Mouse (Mus musculus): ENCODE data around the gene Ethe1. TPM values are rescaled to one million over a fixed set of nuclear protein-coding genes. Genes with fewer than 3 reads are reported as not detected.

The Ethe1 gene
- polyA plus RNA-seq, 1 experiment from 2014 or later = 35.6 TPM

GRCm38 (mm10) chr7:24547534-24548036 lies 39.8 kb upstream of the Ethe1 start:
- Histone ChIP-seq H3K4me1 (ENCODE audit: control insufficient read depth, insufficient read depth, low read length) (peaks cover 15% of the 10 kb centered on the region), H3K36me3 (ENCODE audit: control insufficient read depth, insufficient read depth, low read length) (peaks cover 10% of the 10 kb centered on the region; the same call in 1 of the 2 replicates), H3K27ac (ENCODE audit: low read length) (peak overlapping the region; percentile 83), H3K9me3 (replicated peaks; ENCODE audit: control insufficient read depth, low read length) (no peaks in the 10 kb centered on the region), H3K4me2 (ENCODE audit: low read depth, low read length) (peak overlapping the region; percentile 73), H3K4me3 (replicated peaks; ENCODE audit: low read length) (peak overlapping the region; percentile 89), H3K9ac (ENCODE audit: low read length) (peak overlapping the region; percentile 92), H3K27me3 (ENCODE audit: control insufficient read depth, insufficient read depth, low read length) (no peaks in the 10 kb centered on the region)
- no peak for ATAC-seq (ENCODE audit: insufficient read depth, low FRiP score)
- 23% methylated on average over 13 of the region's 13 CpGs for WGBS

DNA sequence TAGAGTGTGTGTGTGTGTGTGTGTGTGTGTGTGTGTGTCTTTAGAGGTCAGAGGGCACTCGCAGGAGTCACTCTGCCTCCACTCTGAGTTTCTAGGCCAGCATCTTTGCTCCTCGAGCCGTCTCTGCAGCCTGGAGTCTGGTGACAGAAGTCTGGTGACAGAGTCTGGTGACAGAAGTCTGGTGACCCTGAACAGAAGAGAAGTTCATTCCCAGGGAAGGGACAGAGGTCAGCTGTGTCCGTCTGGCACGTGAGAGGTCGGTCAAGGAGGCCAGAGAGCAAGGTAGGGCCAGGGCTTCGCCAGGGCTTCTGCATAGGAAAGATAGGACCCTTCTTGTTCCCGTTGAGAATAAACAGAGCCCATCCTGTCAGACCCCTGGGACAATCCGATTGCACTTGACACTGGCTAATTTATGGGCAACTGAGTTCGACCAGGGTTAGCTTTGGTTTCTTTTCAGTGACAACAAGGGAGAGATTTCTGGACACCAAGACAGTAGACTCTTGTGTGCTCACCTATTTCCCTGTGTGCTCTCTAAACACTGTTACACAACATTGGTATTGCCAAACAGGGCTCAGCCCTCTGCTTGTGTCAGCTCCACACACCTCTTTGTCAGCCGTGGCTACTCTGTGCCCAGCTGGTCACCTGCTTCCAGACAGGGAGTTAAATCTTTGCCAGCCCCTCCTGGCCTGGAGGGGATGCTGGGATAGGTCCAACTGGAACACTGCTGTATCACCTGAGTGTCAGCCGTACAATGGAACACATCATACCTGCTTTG lies 35.2 kb upstream of the Ethe1 start:
- Histone ChIP-seq H3K4me2 (ENCODE audit: low read depth, low read length) (no peak overlapping the region), H3K4me3 (replicated peaks; ENCODE audit: low read length) (no peak overlapping the region), H3K27me3 (ENCODE audit: control insufficient read depth, insufficient read depth, low read length) (no peaks in the 10 kb centered on the region), H3K9ac (ENCODE audit: low read length) (no peak overlapping the region), H3K36me3 (ENCODE audit: control insufficient read depth, insufficient read depth, low read length) (peaks cover 17% of the 10 kb centered on the region; the same call in 1 of the 2 replicates), H3K9me3 (replicated peaks; ENCODE audit: control insufficient read depth, low read length) (no peaks in the 10 kb centered on the region), H3K4me1 (ENCODE audit: control insufficient read depth, insufficient read depth, low read length) (peaks cover 8% of the 10 kb centered on the region), H3K27ac (ENCODE audit: low read length) (no peak overlapping the region)
- ATAC-seq (ENCODE audit: insufficient read depth, low FRiP score) = no peak
- WGBS = 86% methylated on average over 12 of the region's 12 CpGs

DNA sequence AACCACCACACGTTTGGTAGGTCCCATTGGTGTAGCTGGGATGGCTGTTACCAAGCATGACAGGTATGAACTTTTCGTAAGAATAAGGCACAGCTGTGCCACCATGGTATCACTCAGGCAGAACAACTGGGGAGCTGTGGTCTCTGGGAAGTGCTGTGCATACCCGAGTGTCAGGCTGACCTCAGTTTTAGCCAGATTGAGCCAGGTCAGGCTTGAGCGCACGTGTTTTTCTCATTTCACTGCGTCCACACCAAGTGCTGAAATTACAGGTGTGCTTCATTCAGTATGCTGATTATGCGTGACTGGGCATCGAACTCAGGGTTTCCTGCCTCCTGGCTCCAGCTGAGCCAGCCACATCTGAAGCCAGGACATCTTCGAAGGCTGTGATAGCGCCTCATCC lies 31.6 kb upstream of the Ethe1 start:
- Histone ChIP-seq H3K4me3 (replicated peaks; ENCODE audit: low read length) (no peak overlapping the region), H3K4me2 (ENCODE audit: low read depth, low read length) (no peak overlapping the region), H3K9ac (ENCODE audit: low read length) (no peak overlapping the region), H3K36me3 (ENCODE audit: control insufficient read depth, insufficient read depth, low read length) (0 out of 2 replicates have a peak, but pooled peaks cover 15% of the 10 kb centered on the region), H3K27me3 (ENCODE audit: control insufficient read depth, insufficient read depth, low read length) (no peaks in the 10 kb centered on the region), H3K27ac (ENCODE audit: low read length) (no peak overlapping the region), H3K9me3 (replicated peaks; ENCODE audit: control insufficient read depth, low read length) (no peaks in the 10 kb centered on the region), H3K4me1 (ENCODE audit: control insufficient read depth, insufficient read depth, low read length) (no peaks in the 10 kb centered on the region)
- ATAC-seq (ENCODE audit: insufficient read depth, low FRiP score) = no peak
- 92% methylated on average over 10 of the region's 10 CpGs for WGBS

- Histone ChIP-seq H3K9me3 (replicated peaks; ENCODE audit: control insufficient read depth, low read length) (no peaks in the 10 kb centered on the region), H3K4me2 (ENCODE audit: low read depth, low read length) (no peak overlapping the region), H3K9ac (ENCODE audit: low read length) (no peak overlapping the region), H3K36me3 (ENCODE audit: control insufficient read depth, insufficient read depth, low read length) (no peaks in the 10 kb centered on the region; the same call in 1 of the 2 replicates), H3K4me3 (replicated peaks; ENCODE audit: low read length) (no peak overlapping the region), H3K4me1 (ENCODE audit: control insufficient read depth, insufficient read depth, low read length) (no peaks in the 10 kb centered on the region; the same call in 1 of the 2 replicates), H3K27ac (ENCODE audit: low read length) (peak overlapping the region; percentile 69), H3K27me3 (ENCODE audit: control insufficient read depth, insufficient read depth, low read length) (no peaks in the 10 kb centered on the region)
- 87% methylated on average over 4 of the region's 4 CpGs for WGBS
- ATAC-seq (ENCODE audit: insufficient read depth, low FRiP score) = no peak
These were observed 25.9 kb upstream of the Ethe1 start for GRCm38 (mm10) chr7:24561450-24561849.

DNA sequence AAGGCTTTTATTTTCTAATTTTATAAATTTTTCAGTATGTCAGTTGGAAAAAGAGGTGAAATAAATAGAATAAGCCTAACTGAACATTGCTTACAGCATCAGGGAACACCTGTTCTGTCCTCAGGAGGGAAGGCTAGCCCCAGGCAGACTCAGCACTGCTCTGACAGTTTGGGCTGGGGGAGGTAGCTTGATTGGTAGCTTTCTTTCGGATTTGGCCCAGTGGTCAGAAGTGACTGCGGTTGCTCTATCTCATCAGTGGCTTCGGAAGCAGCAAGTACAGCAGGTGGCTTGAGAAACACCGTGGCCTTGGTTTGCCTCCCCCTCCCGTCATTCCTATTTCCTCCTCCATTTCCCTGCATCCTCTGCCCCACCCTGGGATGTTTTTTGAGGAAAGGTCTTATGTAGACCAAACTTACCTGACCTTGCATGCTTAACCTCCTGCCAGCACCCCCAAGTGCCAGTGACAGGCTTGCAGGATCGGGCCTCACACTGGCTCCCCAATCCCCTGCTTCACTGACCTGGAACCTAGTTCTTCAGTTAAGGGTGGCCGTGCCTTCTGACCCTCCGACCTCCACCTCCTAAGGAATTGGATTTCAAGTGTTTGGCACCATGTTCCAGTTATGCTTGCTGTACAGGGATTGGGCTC lies 24.0 kb upstream of the Ethe1 start:
- Histone ChIP-seq H3K9ac (ENCODE audit: low read length) (no peak overlapping the region), H3K9me3 (replicated peaks; ENCODE audit: control insufficient read depth, low read length) (no peaks in the 10 kb centered on the region), H3K4me1 (ENCODE audit: control insufficient read depth, insufficient read depth, low read length) (no peaks in the 10 kb centered on the region; the same call in 1 of the 2 replicates), H3K36me3 (ENCODE audit: control insufficient read depth, insufficient read depth, low read length) (peaks cover 10% of the 10 kb centered on the region; the same call in 1 of the 2 replicates), H3K4me2 (ENCODE audit: low read depth, low read length) (no peak overlapping the region), H3K4me3 (replicated peaks; ENCODE audit: low read length) (no peak overlapping the region), H3K27ac (ENCODE audit: low read length) (no peak overlapping the region), H3K27me3 (ENCODE audit: control insufficient read depth, insufficient read depth, low read length) (no peaks in the 10 kb centered on the region)
- 90% methylated on average over 8 of the region's 8 CpGs for WGBS
- ATAC-seq (ENCODE audit: insufficient read depth, low FRiP score) = no peak

GRCm38 (mm10) chr7:24563837-24564206 lies 23.5 kb upstream of the Ethe1 start:
- 79% methylated on average over 4 of the region's 4 CpGs for WGBS
- H3K27ac ChIP-seq (ENCODE audit: low read length) = no peak overlapping the region
- no peak for ATAC-seq (ENCODE audit: insufficient read depth, low FRiP score)
- H3K9me3 ChIP-seq (replicated peaks; ENCODE audit: control insufficient read depth, low read length) = no peaks in the 10 kb centered on the region
- H3K27me3 ChIP-seq (ENCODE audit: control insufficient read depth, insufficient read depth, low read length) = no peaks in the 10 kb centered on the region
- no peak overlapping the region for H3K9ac ChIP-seq (ENCODE audit: low read length)
- no peaks in the 10 kb centered on the region; the same call in 1 of the 2 replicates for H3K4me1 ChIP-seq (ENCODE audit: control insufficient read depth, insufficient read depth, low read length)
- H3K36me3 ChIP-seq (ENCODE audit: control insufficient read depth, insufficient read depth, low read length) = peaks cover 14% of the 10 kb centered on the region; the same call in 1 of the 2 replicates
- H3K4me2 ChIP-seq (ENCODE audit: low read depth, low read length) = no peak overlapping the region
- no peak overlapping the region for H3K4me3 ChIP-seq (replicated peaks; ENCODE audit: low read length)

GRCm38 (mm10) chr7:24564607-24565265 lies 22.6 kb upstream of the Ethe1 start:
- Histone ChIP-seq H3K27me3 (ENCODE audit: control insufficient read depth, insufficient read depth, low read length) (no peaks in the 10 kb centered on the region), H3K27ac (ENCODE audit: low read length) (no peak overlapping the region), H3K4me2 (ENCODE audit: low read depth, low read length) (no peak overlapping the region), H3K4me1 (ENCODE audit: control insufficient read depth, insufficient read depth, low read length) (no peaks in the 10 kb centered on the region; the same call in 1 of the 2 replicates), H3K9ac (ENCODE audit: low read length) (no peak overlapping the region), H3K9me3 (replicated peaks; ENCODE audit: control insufficient read depth, low read length) (no peaks in the 10 kb centered on the region), H3K4me3 (replicated peaks; ENCODE audit: low read length) (no peak overlapping the region), H3K36me3 (ENCODE audit: control insufficient read depth, insufficient read depth, low read length) (peaks cover 14% of the 10 kb centered on the region; the same call in 1 of the 2 replicates)
- ATAC-seq (ENCODE audit: insufficient read depth, low FRiP score) = no peak
- 64% methylated on average over 6 of the region's 6 CpGs for WGBS

- 93% methylated on average over 11 of the region's 11 CpGs for WGBS
These were observed 21.7 kb upstream of the Ethe1 start for GRCm38 (mm10) chr7:24565627-24566026.

More at GRCm38 (mm10) chr7:24565627-24566026, 21.7 kb upstream of the Ethe1 start:
- Histone ChIP-seq H3K4me1 (ENCODE audit: control insufficient read depth, insufficient read depth, low read length) (no peaks in the 10 kb centered on the region; the same call in 1 of the 2 replicates), H3K4me3 (replicated peaks; ENCODE audit: low read length) (no peak overlapping the region), H3K9ac (ENCODE audit: low read length) (no peak overlapping the region), H3K27me3 (ENCODE audit: control insufficient read depth, insufficient read depth, low read length) (no peaks in the 10 kb centered on the region), H3K4me2 (ENCODE audit: low read depth, low read length) (no peak overlapping the region), H3K27ac (ENCODE audit: low read length) (no peak overlapping the region), H3K36me3 (ENCODE audit: control insufficient read depth, insufficient read depth, low read length) (peaks cover 21% of the 10 kb centered on the region), H3K9me3 (replicated peaks; ENCODE audit: control insufficient read depth, low read length) (no peaks in the 10 kb centered on the region)
- no peak for ATAC-seq (ENCODE audit: insufficient read depth, low FRiP score)
